Mouse (Mus musculus) lung, postnatal 4 days (tissue): ENCODE data around the gene Nedd4.
"Not testable (repeated sequence)": the region's sequence is repeated elsewhere in the genome, so short reads cannot be mapped to it uniquely, and the experiment has no call there.

ENCODE experiments used
- DNase-seq, 2 experiments: peaks; one replicate each; pipeline ENCODE4 v3.0.0; 2021

Gene Nedd4

DNA sequence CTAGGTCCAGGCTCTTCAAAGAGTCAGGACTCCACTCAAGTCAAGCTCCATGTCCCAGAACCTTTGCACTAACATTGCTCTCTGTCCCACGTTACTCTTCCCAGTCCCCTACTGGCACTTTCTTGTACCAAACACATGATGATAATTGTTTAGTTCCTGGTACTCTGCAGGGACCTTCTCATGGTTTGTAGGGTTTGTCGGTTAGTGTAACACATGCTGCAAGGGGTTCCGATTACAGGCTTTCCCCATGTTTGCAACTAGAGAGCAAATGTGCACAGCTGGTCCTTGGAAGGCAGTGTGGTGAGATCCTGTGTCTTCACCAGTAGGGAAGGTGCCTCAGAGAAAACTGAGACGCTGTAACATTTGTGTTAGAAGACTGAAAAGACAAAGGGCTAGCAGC is 8.6 kb upstream of the Nedd4 start:
- no peak for DNase-seq

DNA sequence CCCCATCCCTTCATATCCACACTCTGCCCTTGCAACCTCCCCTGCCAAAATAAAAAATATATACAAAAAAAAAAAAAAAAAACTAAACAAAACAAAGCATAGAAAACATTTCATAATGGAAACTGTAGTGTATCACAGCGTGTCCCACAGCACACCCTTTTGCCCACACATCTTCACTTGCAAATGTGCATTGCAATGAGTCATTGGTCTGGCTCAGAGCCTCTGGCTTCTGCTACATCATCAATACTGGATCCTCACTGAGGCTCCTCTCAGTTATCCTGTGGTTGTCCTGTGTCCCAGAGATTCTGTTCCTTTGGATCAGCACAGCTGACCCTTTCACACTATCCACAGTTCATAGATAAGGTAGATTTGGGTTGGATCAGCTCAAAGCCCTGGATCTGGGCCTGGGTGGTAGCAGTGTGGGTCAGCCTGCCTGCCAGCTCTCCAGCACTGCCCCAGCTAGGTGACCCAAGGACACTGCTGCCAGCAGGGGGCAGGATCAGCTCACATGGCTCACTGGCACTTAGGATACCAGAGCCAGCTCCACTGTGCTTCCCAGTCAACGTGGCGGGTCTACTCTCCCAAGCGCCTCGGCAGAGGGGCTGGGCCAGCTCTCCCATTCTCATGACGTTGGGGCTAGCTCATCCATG is 7.4 kb upstream of the Nedd4 start:
- DNase-seq = peak; percentile 83 to 85

DNA sequence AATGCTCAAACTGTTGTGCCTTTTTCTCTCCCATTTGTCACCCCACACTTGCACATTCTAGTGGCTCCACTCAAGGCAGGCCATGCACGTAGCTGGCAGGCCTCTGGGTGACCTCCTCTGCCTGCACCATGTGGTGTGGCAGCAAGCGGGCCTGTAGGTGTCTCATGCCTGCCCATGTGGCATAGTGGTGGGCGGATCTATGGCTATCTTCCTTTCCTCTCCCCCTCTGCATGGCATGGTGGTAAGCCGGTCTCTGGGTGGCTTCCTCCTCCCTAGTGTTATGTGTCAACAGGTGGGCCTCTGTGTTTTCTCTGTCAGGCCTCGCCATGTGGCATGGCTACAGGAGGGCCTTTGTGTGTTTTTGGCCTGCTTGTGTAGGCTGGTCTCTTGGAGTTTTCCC is 6.5 kb upstream of the Nedd4 start:
- DNase-seq = no peak

DNA sequence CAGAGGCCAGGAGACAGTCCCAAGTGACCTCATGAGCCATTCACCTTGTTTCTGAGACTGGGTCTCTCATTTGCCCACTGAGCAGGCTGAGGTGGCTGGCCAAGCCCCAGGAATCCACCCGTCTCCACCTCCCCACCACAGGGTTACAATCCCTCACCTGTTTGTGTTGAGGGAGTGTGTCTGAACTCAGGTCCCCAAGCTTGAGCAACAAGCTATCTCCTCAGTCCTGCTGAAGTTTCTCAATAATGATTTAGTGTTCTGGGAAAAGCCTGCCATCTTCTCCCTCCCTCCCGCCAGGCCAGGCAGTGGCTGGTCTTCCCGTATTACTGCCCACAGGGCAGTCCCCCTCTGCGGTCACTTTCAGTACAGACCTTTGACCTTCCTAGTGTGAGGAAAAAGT is 5.7 kb upstream of the Nedd4 start:
- DNase-seq = no peak

DNA sequence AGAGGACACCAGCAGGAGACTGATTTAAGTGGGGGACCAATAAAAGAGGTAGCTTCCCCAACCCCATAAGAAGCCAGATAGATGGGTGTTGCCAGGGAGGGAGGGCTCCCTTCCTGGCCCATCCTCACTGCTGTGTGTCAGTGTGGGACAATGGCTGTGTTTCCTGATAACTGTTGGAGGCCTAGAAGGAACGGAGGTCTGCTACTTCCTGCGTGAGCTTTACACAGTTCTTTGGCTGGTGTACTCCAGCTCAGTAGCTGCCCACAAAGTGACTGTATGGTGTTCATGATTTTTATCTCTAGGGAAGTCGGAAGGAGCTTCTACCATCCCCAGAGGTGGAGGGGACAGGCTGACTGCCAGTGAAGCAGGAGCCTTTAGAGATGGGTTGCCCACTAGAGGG is 5.2 kb upstream of the Nedd4 start:
- peak in 1 of 2 experiments; percentile 58 for DNase-seq

DNA sequence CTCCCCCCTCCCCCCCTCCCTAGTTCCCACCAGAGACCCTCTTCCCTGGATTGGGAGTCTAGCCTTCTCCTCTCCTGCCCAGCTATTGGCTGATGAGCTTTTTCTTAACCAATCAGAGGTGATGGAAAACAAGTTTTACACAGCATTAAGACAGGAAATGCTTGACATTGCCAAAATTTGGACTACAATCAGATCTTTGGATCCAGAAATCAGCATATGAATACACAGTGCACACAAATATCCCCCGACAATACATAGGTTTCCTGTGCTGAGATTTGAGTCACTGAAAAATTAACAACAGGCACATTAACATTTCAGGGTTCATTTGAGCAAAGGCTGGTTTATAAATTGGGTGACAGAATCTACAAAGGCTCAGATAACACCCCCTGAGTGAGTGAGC is 4.5 kb upstream of the Nedd4 start:
- DNase-seq = no peak

DNA sequence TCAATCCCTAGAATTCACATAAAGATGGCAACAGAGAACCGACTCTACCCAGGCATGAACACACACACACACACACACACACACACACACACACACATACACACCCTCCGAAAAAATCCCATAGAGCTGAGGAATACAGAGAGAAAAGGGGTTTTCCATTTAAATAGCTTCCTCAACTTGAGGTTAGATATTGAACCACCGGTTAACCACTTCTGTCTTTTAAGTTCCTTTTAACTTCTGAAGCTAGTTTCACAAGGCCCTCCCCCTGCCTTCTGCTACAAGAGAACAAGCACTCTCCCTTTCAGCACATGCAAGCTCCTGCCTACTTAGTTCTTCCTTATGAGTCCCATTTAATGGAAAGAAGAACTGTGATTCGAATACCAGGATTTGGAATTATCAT is 2.0 kb upstream of the Nedd4 start:
- no peak for DNase-seq

DNA sequence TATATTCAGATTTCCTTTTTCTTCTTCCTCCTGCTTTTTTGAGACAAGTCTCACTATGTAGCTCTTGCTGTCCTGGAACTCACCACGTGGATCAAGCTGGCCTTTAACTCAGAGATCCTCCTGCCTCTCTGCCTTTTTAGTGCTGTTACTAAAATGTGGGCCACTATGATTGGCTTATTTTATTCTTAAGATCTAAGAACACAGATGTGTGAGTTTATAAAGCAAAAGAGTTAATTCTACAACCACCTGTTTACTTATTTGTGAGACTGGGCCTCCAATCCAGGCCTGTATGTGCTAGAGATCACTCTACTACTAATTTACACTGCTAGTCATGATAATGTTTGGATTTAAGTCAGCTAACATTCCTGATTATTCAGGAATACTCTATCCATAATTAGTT is 1.2 kb upstream of the Nedd4 start:
- no peak for DNase-seq

DNA sequence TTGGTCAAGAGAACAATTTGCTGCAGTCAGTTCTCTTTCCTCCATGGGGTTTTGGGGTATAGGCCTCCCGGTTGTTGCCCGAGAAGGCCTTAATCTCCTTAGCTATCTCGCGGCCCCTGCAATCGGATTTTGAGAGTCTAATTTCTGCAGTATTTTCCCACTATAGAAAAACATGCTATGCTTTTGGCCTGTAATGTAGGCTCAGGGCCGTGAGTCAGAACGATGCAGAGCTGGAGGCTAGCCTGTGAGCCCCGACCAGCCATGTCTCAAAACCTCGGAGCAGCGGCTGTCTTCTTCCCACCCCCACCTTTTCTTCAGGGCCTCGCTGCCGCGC is 618 bp upstream of the Nedd4 start:
- no peak for DNase-seq

DNA sequence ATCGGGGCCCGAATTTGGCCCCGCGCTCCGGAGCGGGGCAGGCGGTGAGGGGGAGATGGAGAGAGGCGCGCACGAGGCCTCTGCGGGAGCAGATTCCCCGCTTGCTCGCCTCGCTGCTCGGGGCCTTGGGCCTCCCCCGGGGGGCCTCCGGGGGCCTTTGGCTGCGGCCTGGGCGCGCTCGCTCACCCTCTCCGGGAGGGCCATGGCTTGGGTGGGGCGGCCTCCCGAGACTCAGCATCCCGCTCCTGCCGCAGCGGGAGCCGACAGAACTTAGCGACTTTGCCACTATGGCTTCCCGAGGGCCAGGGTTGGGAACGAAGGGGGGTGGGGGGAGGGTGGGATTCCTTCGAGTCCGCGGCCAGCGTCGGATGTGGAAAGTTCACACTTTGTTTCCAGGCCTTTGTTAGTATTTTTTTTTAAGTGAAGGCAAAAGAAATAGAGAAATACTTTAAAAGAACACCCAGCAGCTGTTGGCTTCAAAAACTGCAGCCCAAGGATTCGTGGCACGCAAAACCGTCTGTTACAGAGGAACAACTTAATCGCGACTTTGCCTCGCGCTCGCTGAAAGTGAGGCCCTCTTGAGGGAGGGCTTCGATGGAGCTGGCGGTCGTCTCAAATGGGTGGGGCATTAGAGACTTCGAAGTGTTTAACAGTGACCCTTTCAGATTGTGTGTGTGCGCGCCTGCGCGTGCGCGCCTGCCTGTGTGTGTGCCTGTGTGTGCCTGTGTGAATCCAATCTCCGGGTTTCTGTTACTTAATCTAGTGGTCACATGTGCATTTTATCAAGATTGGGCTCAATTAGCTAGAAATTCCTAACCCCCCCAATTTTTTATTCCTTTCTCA is 766 bp downstream of the Nedd4 start:
- DNase-seq = peak; percentile 86 to 94

DNA sequence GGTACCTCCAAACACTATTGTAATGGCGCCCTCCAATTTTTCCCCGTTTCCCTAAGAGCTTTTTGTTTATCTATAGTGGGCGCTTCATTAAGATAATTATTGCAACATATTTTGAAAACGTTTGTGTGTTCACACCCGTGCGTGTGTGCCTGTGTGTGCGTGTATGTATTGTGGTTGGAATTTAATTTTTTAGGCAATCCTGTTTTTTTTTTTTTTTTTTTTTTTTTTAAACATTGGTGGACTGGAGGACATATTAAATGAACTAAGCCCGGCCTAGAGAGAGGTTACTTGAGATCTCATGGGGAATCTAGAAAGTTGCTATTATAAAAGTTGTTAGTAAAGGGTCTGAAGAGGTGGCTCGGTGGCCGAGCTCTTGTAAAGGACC is 1.4 kb downstream of the Nedd4 start:
- DNase-seq = no peak

DNA sequence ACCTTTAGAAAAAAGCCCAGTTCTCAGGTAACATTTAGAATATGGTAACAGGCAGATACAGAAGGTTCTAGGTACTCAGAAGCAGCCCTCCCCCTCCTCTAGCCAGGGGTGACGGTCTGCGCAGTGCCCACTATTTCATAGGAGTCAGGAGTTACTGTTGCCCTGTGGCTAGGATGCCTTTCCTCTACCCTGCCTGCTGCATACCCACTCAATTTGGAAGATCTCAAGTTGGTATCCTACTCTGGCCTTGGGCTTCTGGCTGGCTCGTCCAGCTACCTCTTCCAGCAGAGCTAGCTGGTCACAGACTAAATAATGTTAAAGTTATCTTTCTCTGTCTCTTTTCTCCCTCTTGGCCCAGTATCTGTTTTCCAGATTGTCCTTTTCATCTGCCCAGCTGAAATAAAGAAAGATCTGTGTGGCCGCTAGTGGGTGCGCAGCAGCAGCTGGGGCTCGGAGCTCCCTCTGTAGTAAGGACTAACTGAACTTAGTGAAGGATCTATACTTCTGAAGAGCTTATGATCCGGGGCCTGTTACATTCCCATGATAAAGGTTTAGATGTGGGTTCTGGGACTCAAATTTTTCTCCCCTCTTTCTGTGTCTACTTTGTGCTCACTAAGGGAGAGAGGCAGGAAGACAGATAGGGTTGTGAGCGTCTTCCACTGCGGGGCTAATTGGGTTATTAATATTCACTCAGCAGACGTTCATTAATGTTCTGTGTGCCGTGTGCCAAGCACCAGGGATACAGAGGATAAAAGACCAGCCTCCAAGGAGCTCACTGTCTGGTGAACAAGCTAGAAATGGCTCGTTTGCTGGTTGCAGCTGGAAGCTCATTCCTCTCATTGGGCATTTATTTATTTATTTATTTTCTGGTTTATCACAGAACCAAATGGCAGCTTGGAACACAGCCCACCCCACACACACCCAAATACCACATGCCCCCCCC is 2.5 kb downstream of the Nedd4 start:
- no peak for DNase-seq

DNA sequence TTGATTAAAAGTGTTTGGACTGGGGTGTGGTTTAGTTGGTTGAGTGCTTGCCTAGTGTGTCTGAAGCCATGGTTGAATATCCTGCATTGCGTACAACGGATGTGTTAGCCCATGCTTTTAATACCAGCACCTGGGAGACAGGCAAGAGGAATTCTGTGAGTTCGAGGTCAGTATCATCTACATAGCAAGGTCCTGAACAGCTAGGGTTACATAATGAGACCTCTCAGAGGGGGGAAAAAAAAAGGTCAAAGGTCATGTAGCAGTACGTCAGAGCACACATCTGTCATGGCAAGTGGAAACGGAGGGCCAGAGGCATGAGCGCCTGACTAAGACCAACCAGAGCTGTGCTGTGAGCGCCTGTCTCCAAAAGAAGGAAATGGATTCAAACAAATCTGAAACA is 3.4 kb downstream of the Nedd4 start:
- no peak for DNase-seq

DNA sequence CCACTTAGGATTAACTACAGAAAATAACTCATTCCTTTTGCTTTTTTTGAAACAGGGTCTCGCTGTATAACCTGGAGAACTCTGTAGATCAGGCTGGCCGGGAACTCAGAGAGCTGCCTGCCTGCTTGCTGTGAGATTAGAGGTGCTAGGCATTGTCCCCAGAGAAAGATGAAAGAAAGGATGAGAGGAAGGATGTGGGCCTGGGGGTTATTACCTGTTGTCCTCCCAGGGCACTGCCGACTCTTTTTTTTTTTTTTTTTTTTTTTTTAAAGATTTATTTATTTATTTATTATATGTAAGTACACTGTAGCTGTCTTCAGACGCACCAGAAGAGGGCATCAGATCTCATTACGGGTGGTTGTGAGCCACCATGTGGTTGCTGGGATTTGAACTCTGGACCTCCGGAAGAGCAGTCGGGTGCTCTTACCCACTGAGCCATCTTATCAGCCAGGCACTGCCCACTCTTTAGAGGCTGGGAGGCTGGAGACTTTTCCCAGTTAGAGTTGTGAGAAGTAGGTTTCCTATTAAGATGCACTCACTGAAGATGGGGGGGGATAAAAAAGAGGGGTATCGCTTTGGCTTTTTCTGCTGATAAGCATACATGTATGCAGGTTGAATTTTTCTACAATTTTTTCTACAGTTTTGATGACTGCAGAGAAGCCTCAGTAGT is 4.3 kb downstream of the Nedd4 start:
- not testable (repeated sequence) for DNase-seq

DNA sequence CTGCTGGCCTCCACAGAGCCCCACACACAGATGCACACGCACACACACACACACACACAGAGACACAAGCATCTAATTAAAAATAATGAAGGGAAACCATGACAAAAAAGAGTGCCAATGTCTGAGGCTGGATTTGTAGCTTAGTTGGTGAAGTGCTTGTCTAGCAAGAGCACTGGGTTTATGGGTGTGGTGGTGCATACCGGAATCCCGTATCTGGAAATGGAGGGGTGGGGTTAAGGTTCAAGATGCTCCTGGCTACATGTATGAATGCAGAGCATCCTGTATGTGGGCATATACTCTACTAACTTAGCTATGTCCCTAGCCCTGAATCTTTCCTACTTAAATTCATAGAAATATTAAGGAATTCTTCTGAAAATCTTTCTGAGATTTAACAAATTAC is 5.0 kb downstream of the Nedd4 start:
- no peak for DNase-seq

DNA sequence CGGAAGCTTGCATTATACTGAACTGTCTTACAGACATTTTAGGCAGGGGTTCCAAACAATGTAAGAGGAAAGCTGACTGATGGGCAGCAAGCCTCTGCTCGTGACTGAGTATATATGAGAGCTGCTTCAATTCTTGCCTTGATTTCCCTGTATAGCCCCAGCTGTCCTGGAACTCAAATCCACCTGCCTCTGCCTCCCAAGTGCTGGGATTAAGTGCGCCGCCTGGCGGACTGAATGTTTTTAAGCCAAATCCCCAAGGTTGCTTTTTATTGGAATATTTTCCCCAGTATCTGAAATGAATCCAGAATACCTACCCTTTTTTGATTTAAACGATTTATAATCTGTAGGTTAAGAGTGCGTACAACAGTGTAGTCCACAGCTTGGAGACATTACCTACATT is 7.2 kb downstream of the Nedd4 start:
- no peak for DNase-seq

DNA sequence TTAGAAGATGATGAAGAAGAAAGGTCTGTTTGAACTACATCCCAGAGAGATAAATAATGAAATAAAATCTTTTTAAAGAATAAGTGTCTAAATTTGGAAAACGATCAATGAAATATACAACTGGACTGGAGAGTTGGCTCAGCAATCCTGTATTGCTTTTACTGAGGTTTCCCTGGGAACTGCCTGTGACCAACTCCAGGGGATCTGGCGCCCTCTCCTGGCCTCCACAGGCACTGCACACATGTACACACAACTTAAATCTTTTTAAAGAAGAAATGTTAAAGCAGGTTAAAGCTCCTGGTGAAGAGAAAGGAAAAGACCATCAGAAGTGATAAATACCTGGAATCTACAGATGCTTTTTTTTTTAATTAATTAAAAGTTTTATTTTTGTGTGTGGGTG is 10.2 kb downstream of the Nedd4 start:
- DNase-seq = peak; percentile 80 to 89

DNA sequence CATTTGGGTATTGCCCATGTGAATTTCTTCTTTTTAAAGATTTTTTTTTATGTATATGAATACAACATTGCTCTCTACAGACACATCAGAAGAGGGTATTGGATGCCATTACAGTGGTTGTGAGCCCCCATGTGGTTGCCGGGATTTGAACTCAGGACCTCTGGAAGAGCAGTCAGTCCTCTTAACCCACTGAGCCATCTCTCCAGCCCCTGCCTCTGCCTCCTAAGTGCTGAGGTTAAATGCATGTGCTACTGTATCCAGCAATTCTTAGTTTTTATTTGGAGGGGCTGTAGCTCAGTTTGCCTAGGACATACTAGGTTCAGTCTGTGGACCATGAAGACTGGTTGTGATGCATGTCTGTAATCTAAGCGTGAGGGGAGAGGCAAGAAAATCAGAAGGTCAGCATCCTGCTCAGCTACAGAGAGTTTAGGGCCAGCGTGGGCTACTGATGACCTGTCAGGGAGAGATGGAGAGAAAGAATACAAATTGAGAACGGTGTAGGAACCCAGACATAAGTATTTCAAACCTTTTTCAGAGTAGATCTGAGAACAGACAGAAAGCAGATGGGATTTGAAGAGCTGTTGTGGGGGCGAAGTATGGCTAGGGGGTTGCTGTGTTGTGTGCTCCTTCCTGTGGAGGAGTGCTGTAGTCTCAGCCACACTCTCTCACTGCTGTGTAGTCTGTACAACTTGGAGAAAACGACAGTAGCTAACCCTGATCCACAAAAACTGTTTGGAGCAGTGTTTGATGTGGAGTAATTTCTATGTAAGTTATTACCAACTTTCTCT is 13.0 kb downstream of the Nedd4 start:
- no peak for DNase-seq

DNA sequence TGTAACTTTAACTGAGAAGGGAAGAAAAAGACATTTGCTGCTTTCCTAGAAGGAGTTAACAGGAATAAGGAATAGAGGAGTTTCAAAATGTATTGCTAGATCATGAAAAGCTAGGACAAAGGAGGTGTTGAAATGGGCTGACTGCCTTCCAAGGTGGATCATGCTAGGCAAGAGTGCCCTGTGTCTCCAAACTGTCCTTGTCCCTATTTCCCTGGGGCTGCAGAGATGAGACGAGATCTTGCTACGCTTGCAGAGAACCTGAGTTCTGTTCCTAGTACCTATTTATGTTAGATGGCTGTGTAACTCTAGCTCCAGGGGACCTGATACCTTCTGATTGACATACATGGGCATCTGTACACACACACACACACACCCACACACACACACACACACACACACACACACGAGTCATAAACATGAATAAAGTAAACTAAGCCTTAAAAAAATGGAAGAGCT is 13.6 kb downstream of the Nedd4 start:
- DNase-seq = no peak

DNA sequence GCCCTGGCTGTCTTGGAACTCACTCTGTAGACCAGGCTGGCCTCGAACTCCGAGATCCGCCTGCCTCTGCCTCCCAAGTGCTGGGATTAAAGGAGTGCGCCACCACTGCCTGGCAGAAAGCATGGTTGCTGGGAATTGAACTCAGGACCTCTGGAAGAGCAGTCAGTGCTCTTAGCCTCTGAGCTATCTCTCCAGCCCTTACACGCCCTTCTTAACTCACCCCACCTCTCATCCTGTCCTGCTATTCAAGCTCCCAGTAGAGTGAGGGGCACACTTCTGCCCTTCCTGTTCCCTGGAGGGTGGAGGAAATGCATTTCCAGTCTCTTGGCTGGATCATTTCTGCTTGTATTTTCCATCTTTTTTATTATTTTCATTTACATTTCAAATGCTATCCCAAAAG is 15.5 kb downstream of the Nedd4 start:
- no peak for DNase-seq

DNA sequence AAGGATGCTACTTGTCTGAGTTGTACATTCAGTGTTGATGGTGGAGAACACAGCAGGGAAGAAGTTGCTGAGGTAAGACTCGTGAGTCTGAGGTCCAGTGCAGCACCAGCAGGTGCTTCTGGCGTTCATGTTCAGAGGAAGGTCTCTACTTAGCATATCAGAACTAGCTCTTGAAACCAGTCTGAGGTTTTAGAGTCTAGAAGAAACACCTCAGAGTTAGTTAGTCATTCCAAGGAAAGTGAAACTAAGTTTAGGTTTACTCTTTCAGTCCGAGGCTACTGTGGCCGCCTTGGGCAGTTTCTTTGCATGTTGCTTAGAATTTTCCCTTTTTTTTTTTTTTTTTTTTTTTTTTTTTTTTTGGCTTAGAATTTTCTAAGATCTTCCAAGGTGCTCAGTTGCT is 16.6 kb downstream of the Nedd4 start:
- DNase-seq = no peak

DNA sequence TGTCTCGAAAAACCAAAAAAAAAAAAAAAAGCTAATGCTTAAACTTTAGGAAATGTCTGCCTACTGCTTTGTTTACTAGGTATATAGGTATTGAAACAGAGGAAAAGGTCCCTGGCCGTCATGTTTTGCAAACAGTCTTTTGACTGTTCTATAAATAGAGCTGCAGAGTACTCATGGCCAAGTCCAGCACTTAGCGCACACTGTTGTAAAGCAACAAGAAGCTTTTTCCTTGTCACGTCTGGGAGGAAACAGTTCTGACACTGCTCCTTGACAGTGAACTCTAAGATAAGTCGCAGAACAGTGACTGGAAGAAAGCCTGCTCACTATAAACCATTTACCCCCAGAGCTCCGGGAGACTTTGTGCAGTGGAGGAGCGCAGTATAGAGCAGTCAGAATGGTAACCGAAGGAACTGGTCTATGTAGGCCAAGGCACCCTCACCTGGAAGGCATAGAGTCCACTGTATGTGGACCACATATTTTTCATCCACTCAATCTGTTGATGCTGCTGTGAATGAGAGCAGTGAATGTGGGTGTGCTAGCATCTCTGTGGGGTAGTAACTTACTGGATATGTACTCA is 19.6 kb downstream of the Nedd4 start:
- no peak for DNase-seq
